Mouse (Mus musculus): ENCODE data around the gene Gpank1.

GRCm38 (mm10) chr17:35121143-35121799 is at the start of gene Gpank1:
- TF ChIP-seq CTCF (IDR thresholded peaks at IDR 0.05; ENCODE audit: extremely low read depth, insufficient read depth, insufficient read length, insufficient replicate concordance) (no peak), POLR2A (IDR thresholded peaks at IDR 0.05; ENCODE audit: low read depth, low read length) (peak; percentile 34; the same call in 1 of the 2 replicates)
